Mouse (Mus musculus) thymus, postnatal 0 days (tissue): Measurements from ENCODE around the gene Sun2. TPM values are rescaled to one million over a fixed set of nuclear protein-coding genes. Genes with fewer than 3 reads are reported as not detected.

Experiments used
- DNase-seq: peaks from one replicate; pipeline ENCODE4 v3.0.0-alpha.2; 2015; ENCODE audit warnings: low spot score
- polyA plus RNA-seq: library from polyadenylated mRNA; unstranded; fragments of >200 nt; fragmentation: Nextera tagmentation; extraction: Ambion mirVana; gene quantifications from 2 replicates; pipeline ENCODE4 v1.2.1, GENCODE M21; 2015

Gene Sun2
- polyA plus RNA-seq, 1 experiment from 2014 or later, result 18.4 TPM

- no peak for DNase-seq
These were observed 14.5 kb downstream of the Sun2 start for GRCm38 (mm10) chr15:79727840-79728239.

- no peak for DNase-seq
These were observed 17.0 kb downstream of the Sun2 start for GRCm38 (mm10) chr15:79725190-79725789.

- peak; percentile 41 for DNase-seq
These were observed 18.9 kb downstream of the Sun2 start for GRCm38 (mm10) chr15:79723439-79723838.

- no peak for DNase-seq
These were observed 21.5 kb downstream of the Sun2 start for GRCm38 (mm10) chr15:79720796-79721195.

GRCm38 (mm10) chr15:79720267-79720666 is 22.1 kb downstream of the Sun2 start:
- no peak for DNase-seq

- no peak for DNase-seq
These were observed 25.6 kb downstream of the Sun2 start for GRCm38 (mm10) chr15:79716710-79717109.

GRCm38 (mm10) chr15:79715646-79716045 is 26.7 kb downstream of the Sun2 start:
- no peak for DNase-seq

GRCm38 (mm10) chr15:79708229-79708822 is 34.0 kb downstream of the Sun2 start:
- no peak for DNase-seq

- DNase-seq, result no peak
These were observed 35.6 kb downstream of the Sun2 start for GRCm38 (mm10) chr15:79706603-79707214.

- no peak for DNase-seq
These were observed 44.7 kb downstream of the Sun2 start for GRCm38 (mm10) chr15:79697558-79698187.

GRCm38 (mm10) chr15:79697011-79697410 is 45.3 kb downstream of the Sun2 start:
- DNase-seq, result no peak

GRCm38 (mm10) chr15:79696508-79696907 is 45.8 kb downstream of the Sun2 start:
- DNase-seq, result no peak

- no peak for DNase-seq
These were observed 46.8 kb downstream of the Sun2 start for GRCm38 (mm10) chr15:79695516-79695915.

GRCm38 (mm10) chr15:79694512-79694911 is 47.8 kb downstream of the Sun2 start:
- DNase-seq, result no peak

- peak; percentile 76 for DNase-seq
These were observed 48.6 kb downstream of the Sun2 start for GRCm38 (mm10) chr15:79693740-79694139.

- no peak for DNase-seq
These were observed 50.0 kb downstream of the Sun2 start for GRCm38 (mm10) chr15:79692334-79692733.

- no peak for DNase-seq
These were observed 51.3 kb downstream of the Sun2 start for GRCm38 (mm10) chr15:79691023-79691508.

GRCm38 (mm10) chr15:79690426-79691022 is 51.8 kb downstream of the Sun2 start, which contains the start of gene Gtpbp1:
TSS of gene Gtpbp1 (plus strand) at chr15:79690845.
- peak; percentile 98 for DNase-seq

- DNase-seq, result no peak
These were observed 52.5 kb downstream of the Sun2 start for GRCm38 (mm10) chr15:79689662-79690425.

GRCm38 (mm10) chr15:79688268-79688956 is 53.9 kb downstream of the Sun2 start:
- DNase-seq, result no peak
